Mouse (Mus musculus) embryonic fibroblast, embryonic 13.5 days (primary cell): ENCODE measurements at regions not wholly inside any gene's neighbourhood (a gene's known extent, or its start where the extent isn't known, plus 50 kb on each side); places are given as distances from the start of the nearest gene placed in this dataset.

Experiments
- H3K27ac ChIP-seq: 2 replicates; pipeline ENCODE4 v1.5.1; 2012; ENCODE audit warnings: low read length, control low read depth, inconsistent platforms; ENCODE audit not compliant: insufficient read depth
- H3K4me1 ChIP-seq: 2 replicates; pipeline ENCODE4 v1.6.1; 2011; ENCODE audit warnings: low read length; ENCODE audit not compliant: control insufficient read depth, insufficient read depth
- H3K4me3 ChIP-seq: 2 replicates; pipeline ENCODE4 v1.5.1; 2011; ENCODE audit warnings: mild to moderate bottlenecking, control low read depth, low read length; ENCODE audit not compliant: insufficient read depth
- CTCF ChIP-seq: IDR thresholded peaks from 2 replicates; pipeline ENCODE4 v1.5.1; 2011; ENCODE audit warnings: mild to moderate bottlenecking, control low read depth, low read length, moderate library complexity, borderline replicate concordance; ENCODE audit not compliant: insufficient read depth
- POLR2A ChIP-seq: IDR thresholded peaks from 2 replicates; pipeline ENCODE4 v1.6.1; 2011; ENCODE audit warnings: low read depth, mild to moderate bottlenecking, control low read depth, low read length, moderate library complexity

DNA sequence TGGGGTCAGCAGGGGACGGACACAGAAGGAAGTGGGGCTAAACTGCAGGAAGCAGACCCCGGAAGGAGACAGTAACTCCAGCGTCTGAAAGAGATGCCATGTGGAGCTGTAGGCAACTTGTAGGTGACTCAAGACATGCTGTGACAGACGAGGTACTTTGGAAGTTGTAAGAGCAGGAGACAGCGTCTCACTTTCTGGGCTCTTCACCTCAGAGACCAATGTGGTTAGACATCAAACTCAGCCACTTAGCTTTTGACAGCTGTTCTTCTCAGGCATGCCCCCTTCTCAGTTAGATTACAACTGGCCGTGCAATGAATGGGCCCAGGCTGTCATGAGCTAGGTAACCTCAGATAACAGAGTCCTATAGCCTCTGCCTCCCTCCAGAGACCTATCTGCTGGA lies 159.3 kb upstream of the Id2 start:
- TF ChIP-seq CTCF (no peak), POLR2A (no peak)
- no peaks in the 10 kb centered on the region for H3K4me1 ChIP-seq
- no peak overlapping the region for H3K27ac ChIP-seq

DNA sequence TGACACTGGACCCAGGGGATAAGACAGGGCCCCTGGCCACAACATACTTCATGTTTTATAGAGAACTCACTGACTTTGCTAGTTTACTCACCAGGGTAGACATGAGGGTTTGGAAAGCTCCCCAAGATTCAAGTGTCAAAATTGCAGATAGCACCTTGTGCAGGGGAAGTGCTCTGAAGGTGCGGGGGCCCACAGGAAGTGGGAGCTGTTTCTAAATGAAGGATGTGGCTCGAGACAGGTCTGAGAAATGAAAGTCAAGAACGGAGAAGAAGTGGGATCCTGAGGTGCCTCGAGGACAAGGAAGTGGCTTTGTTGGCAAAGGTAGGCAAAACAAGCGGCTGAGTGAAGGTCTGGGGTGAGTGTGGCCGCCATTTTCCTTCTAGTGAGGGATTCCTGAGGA lies 157.8 kb upstream of the Id2 start:
- no peak overlapping the region for H3K27ac ChIP-seq
- no peak overlapping the region for H3K4me3 ChIP-seq
- TF ChIP-seq CTCF (no peak), POLR2A (no peak)
- no peaks in the 10 kb centered on the region for H3K4me1 ChIP-seq

More for the DNA sequence above, 159.3 kb upstream of the Id2 start:
- no peak overlapping the region for H3K4me3 ChIP-seq

- Histone ChIP-seq H3K27ac (no peak overlapping the region), H3K4me1 (no peaks in the 10 kb centered on the region), H3K4me3 (no peak overlapping the region)
- TF ChIP-seq CTCF (no peak), POLR2A (no peak)
Measured at GRCm38 (mm10) chr12:25252776-25253510, 156.0 kb upstream of the Id2 start.

GRCm38 (mm10) chr12:25251411-25252171 lies 154.7 kb upstream of the Id2 start:
- TF ChIP-seq CTCF: no peak
- no peak for TF ChIP-seq POLR2A
- 0 out of 2 replicates have a peak, but pooled peaks cover under 1% of the 10 kb centered on the region for H3K4me1 ChIP-seq
- H3K4me3 ChIP-seq: no peak overlapping the region
- no peak overlapping the region for H3K27ac ChIP-seq

DNA sequence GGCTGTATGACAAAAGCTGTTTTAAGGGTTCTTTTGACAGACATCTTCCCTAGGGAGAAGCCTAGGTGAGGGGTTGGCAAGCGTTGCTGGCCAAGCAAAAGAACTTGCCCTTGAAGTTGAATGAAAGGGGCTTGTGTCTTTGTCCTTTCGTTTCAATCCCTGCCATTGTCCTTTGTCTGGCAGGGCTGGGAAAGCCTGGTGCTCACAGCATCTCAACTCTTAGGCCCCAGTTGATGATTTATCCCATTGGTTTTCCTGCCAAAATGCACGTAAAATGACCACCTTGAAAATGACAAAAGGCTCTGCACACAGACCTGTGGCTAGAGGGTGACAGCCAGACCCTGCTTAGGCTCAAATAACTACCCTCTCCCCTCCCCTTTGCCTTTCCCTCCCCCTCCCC lies 153.9 kb upstream of the Id2 start:
- no peak overlapping the region for H3K27ac ChIP-seq
- no peak overlapping the region for H3K4me3 ChIP-seq

DNA sequence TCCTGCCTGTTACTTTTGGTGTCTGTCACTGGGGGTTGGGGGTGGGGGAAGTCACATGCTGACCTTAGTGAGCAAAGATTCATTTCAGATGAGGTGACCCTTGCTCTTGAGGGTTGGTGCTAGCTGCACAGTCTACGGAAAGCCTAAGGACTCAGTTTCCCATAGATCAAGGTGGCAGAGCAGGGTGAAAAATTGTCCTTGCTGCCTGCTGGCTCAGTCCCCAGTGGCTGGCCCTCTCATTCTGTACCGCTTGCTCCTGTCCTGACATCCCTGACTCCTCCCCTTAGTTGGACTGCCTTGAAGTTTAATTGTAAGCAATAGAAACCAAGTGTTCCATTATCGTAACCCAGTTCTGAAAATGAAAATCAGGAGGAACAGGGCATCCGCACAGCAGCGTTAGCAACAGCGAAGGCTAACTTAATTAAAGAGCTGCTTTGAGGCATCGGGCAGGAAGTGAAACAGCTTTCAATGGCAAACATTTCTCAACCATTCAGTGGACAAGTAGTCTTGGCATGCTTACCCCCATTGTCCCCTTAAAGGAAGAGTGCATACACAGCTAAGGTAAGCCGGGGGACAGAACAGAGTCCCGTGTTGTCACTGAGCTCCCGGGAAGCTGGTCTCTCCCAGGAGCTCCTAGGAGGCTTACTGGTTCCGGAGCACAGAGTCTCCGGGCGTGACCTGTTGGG lies 151.9 kb upstream of the Id2 start:
- TF ChIP-seq CTCF (no peak), POLR2A (no peak)
- H3K27ac ChIP-seq: no peak overlapping the region
- H3K4me3 ChIP-seq: no peak overlapping the region
- peaks cover 13% of the 10 kb centered on the region for H3K4me1 ChIP-seq

More for the DNA sequence above, 153.9 kb upstream of the Id2 start:
- peaks cover 7% of the 10 kb centered on the region for H3K4me1 ChIP-seq
- TF ChIP-seq CTCF: no peak
- TF ChIP-seq POLR2A: no peak

- Histone ChIP-seq H3K4me3 (no peak overlapping the region), H3K4me1 (peaks cover 13% of the 10 kb centered on the region), H3K27ac (no peak overlapping the region)
- TF ChIP-seq POLR2A (no peak), CTCF (no peak)
Measured at GRCm38 (mm10) chr12:25246566-25246965, 149.6 kb upstream of the Id2 start.

DNA sequence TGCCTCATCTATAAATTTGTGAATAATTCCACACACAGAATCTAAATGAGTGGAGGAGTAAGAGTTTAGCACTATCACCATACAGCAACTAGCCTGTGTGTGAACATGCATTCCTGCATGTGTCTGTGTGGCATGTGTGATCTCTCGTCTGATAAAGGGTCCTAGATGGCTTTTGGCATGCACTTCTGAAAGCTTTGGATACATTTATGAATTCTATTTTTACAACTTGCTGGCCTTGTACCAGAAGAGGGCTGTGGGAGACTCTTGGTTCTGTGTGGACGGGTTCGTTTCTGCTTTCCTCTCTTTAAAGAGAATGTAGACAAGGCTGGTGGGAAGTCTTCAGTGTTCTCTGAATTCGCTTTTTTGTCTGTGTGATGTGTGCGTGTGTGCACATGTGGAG lies 148.7 kb upstream of the Id2 start:
- peak overlapping the region; percentile 85 for H3K27ac ChIP-seq
- peaks cover 13% of the 10 kb centered on the region for H3K4me1 ChIP-seq
- TF ChIP-seq POLR2A: no peak
- no peak for TF ChIP-seq CTCF
- H3K4me3 ChIP-seq: no peak overlapping the region

- TF ChIP-seq CTCF (no peak), POLR2A (no peak)
- Histone ChIP-seq H3K27ac (peak overlapping the region; percentile 85), H3K4me1 (peaks cover 16% of the 10 kb centered on the region), H3K4me3 (no peak overlapping the region)
Measured at GRCm38 (mm10) chr12:25245251-25245650, 148.3 kb upstream of the Id2 start.
